Mouse (Mus musculus): ENCODE data around the gene Asrgl1.
"Not testable (repeated sequence)": the region's sequence is repeated elsewhere in the genome, so short reads cannot be mapped to it uniquely, and the experiment has no call there.

Asrgl1 gene

GRCm38 (mm10) chr19:9135512-9136331 is at the start of gene Asrgl1:
Asrgl1 (minus strand) TSS chr19:9135636.
- DNase-seq (ENCODE audit: low spot score), result peak; percentile 71

GRCm38 (mm10) chr19:9146214-9146613 is 10.8 kb upstream of the Asrgl1 start:
- DNase-seq (ENCODE audit: low spot score), result no peak

- no peak for DNase-seq (ENCODE audit: low spot score)
These were observed 8.2 kb upstream of the Asrgl1 start for GRCm38 (mm10) chr19:9143639-9144125.

GRCm38 (mm10) chr19:9143230-9143629 is 7.8 kb upstream of the Asrgl1 start:
- no peak for DNase-seq (ENCODE audit: low spot score)

GRCm38 (mm10) chr19:9140361-9140760 is 4.9 kb upstream of the Asrgl1 start:
- DNase-seq (ENCODE audit: low spot score), result not testable (repeated sequence)

GRCm38 (mm10) chr19:9137159-9137558 is 1.7 kb upstream of the Asrgl1 start:
- no peak for DNase-seq (ENCODE audit: low spot score)

- DNase-seq (ENCODE audit: low spot score), result peak; percentile 21
These were observed 507 bp downstream of the Asrgl1 start for GRCm38 (mm10) chr19:9134746-9135511.

GRCm38 (mm10) chr19:9129996-9130395 is 5.4 kb downstream of the Asrgl1 start:
- no peak for DNase-seq (ENCODE audit: low spot score)

- no peak for DNase-seq (ENCODE audit: low spot score)
These were observed 6.8 kb downstream of the Asrgl1 start for GRCm38 (mm10) chr19:9128499-9129194.

- DNase-seq (ENCODE audit: low spot score), result not testable (repeated sequence)
These were observed 11.4 kb downstream of the Asrgl1 start for GRCm38 (mm10) chr19:9123986-9124385.

GRCm38 (mm10) chr19:9122390-9122789 is 13.0 kb downstream of the Asrgl1 start:
- no peak for DNase-seq (ENCODE audit: low spot score)

- DNase-seq (ENCODE audit: low spot score), result no peak
These were observed 15.6 kb downstream of the Asrgl1 start for GRCm38 (mm10) chr19:9119655-9120425.

GRCm38 (mm10) chr19:9117275-9117674 is 18.2 kb downstream of the Asrgl1 start:
- DNase-seq (ENCODE audit: low spot score), result no peak

- no peak for DNase-seq (ENCODE audit: low spot score)
These were observed 19.2 kb downstream of the Asrgl1 start for GRCm38 (mm10) chr19:9116268-9116667.

GRCm38 (mm10) chr19:9112043-9112442 is 23.4 kb downstream of the Asrgl1 start:
- no peak for DNase-seq (ENCODE audit: low spot score)

- DNase-seq (ENCODE audit: low spot score), result peak; percentile 19
These were observed 25.1 kb downstream of the Asrgl1 start for GRCm38 (mm10) chr19:9110182-9110869.

- no peak for DNase-seq (ENCODE audit: low spot score)
These were observed 26.9 kb downstream of the Asrgl1 start for GRCm38 (mm10) chr19:9108536-9108935.

GRCm38 (mm10) chr19:9107379-9107755 is 28.1 kb downstream of the Asrgl1 start:
- no peak for DNase-seq (ENCODE audit: low spot score)

- DNase-seq (ENCODE audit: low spot score), result no peak
These were observed 28.6 kb downstream of the Asrgl1 start for GRCm38 (mm10) chr19:9106751-9107378.

- no peak for DNase-seq (ENCODE audit: low spot score)
These were observed 29.3 kb downstream of the Asrgl1 start for GRCm38 (mm10) chr19:9106096-9106495.
